Mouse (Mus musculus) forebrain, embryonic 16.5 days (tissue): ENCODE measurements around the gene Tnip2. TPM values are rescaled to one million over a fixed set of nuclear protein-coding genes. Genes with fewer than 3 reads are reported as not detected.

ENCODE experiments used
- ATAC-seq: fragments of 200-750 bp; cut with Nextera tagmentation; 2 replicates; pipeline ENCODE4 v1.8.0; 2017; ENCODE audit warnings: mild to moderate bottlenecking, moderate library complexity
- H3K27ac ChIP-seq: fragments of 300-500 bp; sonication (generic); 2 replicates; pipeline ENCODE4 v1.5.1; 2014; ENCODE audit warnings: low read length, control low read depth
- H3K27me3 ChIP-seq: fragments of 300-500 bp; sonication (generic); replicated peaks from 2 replicates; pipeline ENCODE4 v1.6.1; 2014; ENCODE audit warnings: low read length; ENCODE audit not compliant: control insufficient read depth, insufficient read depth
- H3K36me3 ChIP-seq: fragments of 300-500 bp; sonication (generic); 2 replicates; pipeline ENCODE4 v1.6.1; 2014; ENCODE audit not compliant: control insufficient read depth, insufficient read depth
- H3K4me1 ChIP-seq: fragments of 300-500 bp; sonication (generic); replicated peaks from 2 replicates; pipeline ENCODE4 v1.6.1; 2014; ENCODE audit warnings: low read length; ENCODE audit not compliant: control insufficient read depth, insufficient read depth
- H3K4me2 ChIP-seq: fragments of 300-500 bp; sonication (generic); 2 replicates; pipeline ENCODE4 v1.6.1; 2014; ENCODE audit warnings: mild to moderate bottlenecking, low read length, control low read depth
- H3K4me3 ChIP-seq: fragments of 300-500 bp; sonication (generic); replicated peaks from 2 replicates; pipeline ENCODE4 v1.5.1; 2014; ENCODE audit warnings: mild to moderate bottlenecking, low read length, control low read depth
- H3K9ac ChIP-seq: fragments of 300-500 bp; sonication (generic); replicated peaks from 2 replicates; pipeline ENCODE4 v1.6.1; 2014; ENCODE audit warnings: low read depth, low read length, control low read depth
- H3K9me3 ChIP-seq: fragments of 300-500 bp; sonication (generic); 2 replicates; pipeline ENCODE4 v1.6.1; 2016; ENCODE audit warnings: low read length; ENCODE audit not compliant: control insufficient read depth
- WGBS: fragments of 180-500 bp; shearing (Covaris S2); extraction: QIAGEN DNeasy Blood & Tissue Kit; methylation state at CpG from one replicate; pipeline ENCODE4 v1.1.7; 2014; 5-methylcytosine and 5-hydroxymethylcytosine counted together
- polyA plus RNA-seq: library from polyadenylated mRNA; unstranded; fragments of >200 nt; fragmentation: Nextera tagmentation; extraction: Ambion mirVana; gene quantifications from 2 replicates; pipeline ENCODE4 v1.2.1, GENCODE M21; 2015

Gene Tnip2
- polyA plus RNA-seq, 1 experiment from 2014 or later = 8.7 TPM

- Histone ChIP-seq H3K4me3 (no peak overlapping the region), H3K27ac (no peak overlapping the region), H3K4me2 (no peak overlapping the region), H3K9ac (no peak overlapping the region), H3K27me3 (no peaks in the 10 kb centered on the region), H3K9me3 (no peaks in the 10 kb centered on the region), H3K4me1 (no peaks in the 10 kb centered on the region), H3K36me3 (no peaks in the 10 kb centered on the region)
- ATAC-seq = no peak
- 38% methylated on average over 5 of the region's 5 CpGs for WGBS
These were observed 24.7 kb upstream of the Tnip2 start for GRCm38 (mm10) chr5:34538527-34538926.

DNA sequence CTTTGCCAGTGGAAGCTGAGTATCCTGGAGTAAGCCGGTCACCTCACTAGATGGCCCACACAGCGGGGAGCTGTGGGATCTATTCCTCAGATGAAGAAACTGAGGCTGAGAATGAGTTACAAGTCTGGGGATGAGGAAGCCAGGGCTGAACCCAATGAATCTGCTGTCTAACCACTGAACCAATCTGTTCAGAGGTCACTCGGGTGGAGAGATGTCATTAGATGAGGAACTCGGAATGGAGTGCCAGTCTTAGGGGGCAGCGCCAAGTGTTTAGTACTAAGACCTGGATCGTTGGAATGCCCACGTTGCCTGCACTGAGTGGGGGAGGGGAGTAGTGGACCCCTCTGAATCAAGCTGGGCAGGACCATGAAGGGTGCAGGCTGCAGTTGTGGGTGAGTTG, 24.3 kb upstream of the Tnip2 start:
- no peaks in the 10 kb centered on the region for H3K36me3 ChIP-seq
- ATAC-seq = no peak
- no peak overlapping the region for H3K9ac ChIP-seq
- no peaks in the 10 kb centered on the region for H3K9me3 ChIP-seq
- H3K27me3 ChIP-seq = no peaks in the 10 kb centered on the region
- H3K4me2 ChIP-seq = no peak overlapping the region
- H3K4me3 ChIP-seq = no peak overlapping the region
- H3K4me1 ChIP-seq = no peaks in the 10 kb centered on the region
- H3K27ac ChIP-seq = no peak overlapping the region
- WGBS = 80% methylated on average over 7 of the region's 7 CpGs

- no peaks in the 10 kb centered on the region for H3K27me3 ChIP-seq
- no peak overlapping the region for H3K4me3 ChIP-seq
- H3K9ac ChIP-seq = no peak overlapping the region
- no peaks in the 10 kb centered on the region for H3K9me3 ChIP-seq
- no peak overlapping the region for H3K27ac ChIP-seq
- H3K36me3 ChIP-seq = no peaks in the 10 kb centered on the region
- WGBS = 90% methylated on average over 7 of the region's 7 CpGs
- H3K4me2 ChIP-seq = no peak overlapping the region
- no peaks in the 10 kb centered on the region for H3K4me1 ChIP-seq
- ATAC-seq = no peak
These were observed 22.0 kb upstream of the Tnip2 start for GRCm38 (mm10) chr5:34535831-34536230.

- 83% methylated on average over 5 of the region's 5 CpGs for WGBS
These were observed 21.2 kb upstream of the Tnip2 start for GRCm38 (mm10) chr5:34534776-34535581.

DNA sequence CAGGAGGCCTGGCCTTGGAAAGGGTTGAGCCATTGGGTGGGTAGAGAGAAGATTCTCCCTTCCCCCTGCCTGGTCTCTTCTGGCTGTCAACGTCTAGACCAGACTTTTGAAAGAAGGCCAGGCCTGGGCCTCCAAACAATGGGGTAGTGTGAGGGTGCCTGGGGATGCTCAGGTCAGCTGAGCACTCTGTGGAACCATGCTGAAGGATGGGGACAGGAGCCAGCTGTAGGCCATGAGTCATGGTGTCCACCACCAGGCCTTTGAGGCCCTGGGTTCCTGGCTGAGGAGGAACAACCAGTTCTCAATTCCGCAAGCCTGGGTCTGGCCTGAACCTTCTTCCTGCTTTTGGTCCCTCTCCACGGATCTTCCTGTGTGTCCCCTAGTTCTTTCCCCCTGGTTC, 20.0 kb upstream of the Tnip2 start:
- Histone ChIP-seq H3K9ac (no peak overlapping the region), H3K9me3 (no peaks in the 10 kb centered on the region), H3K4me1 (no peaks in the 10 kb centered on the region), H3K4me2 (no peak overlapping the region), H3K36me3 (no peaks in the 10 kb centered on the region), H3K27ac (no peak overlapping the region), H3K27me3 (no peaks in the 10 kb centered on the region), H3K4me3 (no peak overlapping the region)
- ATAC-seq = no peak
- 63% methylated on average over 3 of the region's 3 CpGs for WGBS

More at GRCm38 (mm10) chr5:34534776-34535581, 21.2 kb upstream of the Tnip2 start:
- Histone ChIP-seq H3K27ac (no peak overlapping the region), H3K4me3 (no peak overlapping the region), H3K9me3 (no peaks in the 10 kb centered on the region), H3K4me1 (no peaks in the 10 kb centered on the region), H3K9ac (no peak overlapping the region), H3K36me3 (no peaks in the 10 kb centered on the region), H3K4me2 (no peak overlapping the region), H3K27me3 (no peaks in the 10 kb centered on the region)
- ATAC-seq = no peak

DNA sequence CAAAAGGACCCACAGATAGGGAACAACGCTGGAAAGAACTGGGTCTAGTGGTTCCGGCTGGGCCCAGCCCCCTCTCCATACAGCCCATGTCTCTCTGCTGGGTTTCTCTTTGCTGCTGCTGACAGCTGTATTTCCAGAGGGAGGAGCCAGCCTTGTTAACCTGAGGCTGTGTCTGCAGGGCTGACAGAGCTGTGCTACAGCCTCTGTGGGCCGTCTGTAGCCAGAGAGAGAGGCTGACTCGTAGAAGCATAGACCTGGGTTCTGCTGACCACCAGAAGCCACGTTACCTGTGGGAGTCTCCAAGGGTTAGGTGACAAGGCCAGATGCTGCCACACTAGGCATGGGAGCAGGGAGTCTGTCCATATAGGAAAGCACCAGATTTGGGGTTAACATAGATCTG, 19.3 kb upstream of the Tnip2 start:
- Histone ChIP-seq H3K4me3 (no peak overlapping the region), H3K9ac (no peak overlapping the region), H3K36me3 (no peaks in the 10 kb centered on the region), H3K27ac (no peak overlapping the region), H3K4me2 (no peak overlapping the region), H3K4me1 (no peaks in the 10 kb centered on the region), H3K9me3 (no peaks in the 10 kb centered on the region), H3K27me3 (no peaks in the 10 kb centered on the region)
- no peak for ATAC-seq
- 76% methylated on average over 5 of the region's 5 CpGs for WGBS

GRCm38 (mm10) chr5:34530687-34531086, 16.9 kb upstream of the Tnip2 start:
- Histone ChIP-seq H3K27ac (no peak overlapping the region), H3K4me3 (no peak overlapping the region), H3K9me3 (no peaks in the 10 kb centered on the region), H3K27me3 (no peaks in the 10 kb centered on the region), H3K9ac (no peak overlapping the region), H3K4me2 (no peak overlapping the region), H3K36me3 (no peaks in the 10 kb centered on the region), H3K4me1 (no peaks in the 10 kb centered on the region)
- 54% methylated on average over 4 of the region's 4 CpGs for whole genome bisulfite sequencing
- ATAC-seq = no peak

- H3K27ac ChIP-seq = no peak overlapping the region
- H3K9ac ChIP-seq = no peak overlapping the region
- no peaks in the 10 kb centered on the region for H3K9me3 ChIP-seq
- H3K4me3 ChIP-seq = no peak overlapping the region
- no peak overlapping the region for H3K4me2 ChIP-seq
- H3K36me3 ChIP-seq = no peaks in the 10 kb centered on the region
- no peaks in the 10 kb centered on the region for H3K4me1 ChIP-seq
- 60% methylated on average over 5 of the region's 5 CpGs for WGBS
- H3K27me3 ChIP-seq = no peaks in the 10 kb centered on the region
- ATAC-seq = no peak
These were observed 16.3 kb upstream of the Tnip2 start for GRCm38 (mm10) chr5:34530116-34530515.

DNA sequence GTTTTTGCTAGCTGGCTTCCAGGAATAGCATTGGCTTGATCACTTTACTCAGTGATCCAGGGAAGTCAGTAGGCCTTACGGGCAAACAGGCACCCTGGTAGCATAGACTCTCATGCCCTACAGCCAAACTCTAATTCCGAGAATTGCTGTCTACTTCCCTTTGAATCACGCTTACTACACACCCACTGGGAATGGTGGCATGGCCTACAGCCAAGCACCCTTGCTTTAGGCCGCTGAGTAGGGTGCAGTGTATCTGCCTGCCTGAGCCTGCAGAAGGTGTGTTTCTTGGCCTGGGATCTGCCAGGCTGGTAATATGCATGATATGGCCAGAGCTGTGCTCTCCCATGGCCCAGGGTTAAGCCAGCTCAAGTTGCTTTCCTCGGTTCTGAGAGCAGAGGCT, 14.9 kb upstream of the Tnip2 start:
- Histone ChIP-seq H3K9me3 (no peaks in the 10 kb centered on the region), H3K4me1 (no peaks in the 10 kb centered on the region), H3K27me3 (no peaks in the 10 kb centered on the region), H3K36me3 (no peaks in the 10 kb centered on the region), H3K4me3 (no peak overlapping the region), H3K9ac (no peak overlapping the region), H3K4me2 (no peak overlapping the region), H3K27ac (no peak overlapping the region)
- 80% methylated on average over 5 of the region's 5 CpGs for WGBS
- ATAC-seq = no peak

DNA sequence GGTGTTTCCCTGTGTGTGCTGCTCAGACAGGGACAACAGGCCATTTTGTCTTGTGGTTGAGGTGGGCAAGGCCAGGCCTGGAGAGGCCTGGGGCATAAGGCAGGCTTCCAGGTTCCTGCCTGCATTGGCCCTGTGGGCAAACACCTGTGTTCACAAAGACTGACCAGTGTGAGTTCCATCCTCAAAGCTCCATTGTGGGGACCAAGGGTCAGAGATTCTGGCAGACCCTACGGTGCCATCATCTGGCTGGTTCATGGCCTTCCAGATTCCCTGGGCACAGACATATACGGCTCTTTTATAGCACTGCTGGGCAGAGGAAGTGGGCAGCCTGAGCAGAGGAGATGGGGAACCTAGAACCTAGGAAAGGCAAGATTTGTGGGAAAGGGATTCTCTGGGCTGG, 13.6 kb upstream of the Tnip2 start:
- WGBS = 94% methylated on average over 2 of the region's 2 CpGs
- no peak overlapping the region for H3K9ac ChIP-seq
- no peak for ATAC-seq
- no peak overlapping the region for H3K27ac ChIP-seq
- no peak overlapping the region for H3K4me3 ChIP-seq
- H3K4me1 ChIP-seq = no peaks in the 10 kb centered on the region
- no peaks in the 10 kb centered on the region for H3K36me3 ChIP-seq
- no peaks in the 10 kb centered on the region for H3K27me3 ChIP-seq
- H3K4me2 ChIP-seq = no peak overlapping the region
- H3K9me3 ChIP-seq = no peaks in the 10 kb centered on the region
